Mouse (Mus musculus): Measurements from ENCODE around the gene Slc8a2.

Slc8a2 gene

GRCm38 (mm10) chr7:16129421-16129845 lies at the start of gene Slc8a2:
TSS of gene Slc8a2 (plus strand) at chr7:16129826.
- DNase-seq: peak; percentile 96

GRCm38 (mm10) chr7:16079947-16080346 lies 49.7 kb upstream of the Slc8a2 start:
- peak in 1 of 2 experiments; percentile 61 for DNase-seq

- peak; percentile 47 to 49 for DNase-seq
These were observed 49.0 kb upstream of the Slc8a2 start for GRCm38 (mm10) chr7:16080581-16080980.

GRCm38 (mm10) chr7:16083361-16083760 lies 46.3 kb upstream of the Slc8a2 start:
- DNase-seq: no peak

GRCm38 (mm10) chr7:16087587-16087986 lies 42.0 kb upstream of the Slc8a2 start:
- peak in 1 of 2 experiments; percentile 46 for DNase-seq

- no peak for DNase-seq
These were observed 35.0 kb upstream of the Slc8a2 start for GRCm38 (mm10) chr7:16094592-16094991.

- peak; percentile 98 to 99 for DNase-seq
These were observed 31.3 kb upstream of the Slc8a2 start, which contains the start of gene Napa for GRCm38 (mm10) chr7:16098021-16099017. TSS of gene Napa (plus strand) at chr7:16098458.

GRCm38 (mm10) chr7:16099901-16100300 lies 29.7 kb upstream of the Slc8a2 start:
- peak in 1 of 2 experiments; percentile 14 for DNase-seq

- peak in 1 of 2 experiments; percentile 18 for DNase-seq
These were observed 28.5 kb upstream of the Slc8a2 start for GRCm38 (mm10) chr7:16101081-16101480.

- peak in 1 of 2 experiments; percentile 24 for DNase-seq
These were observed 27.7 kb upstream of the Slc8a2 start for GRCm38 (mm10) chr7:16101726-16102475.

- DNase-seq: peak in 1 of 2 experiments; percentile 30
These were observed 26.9 kb upstream of the Slc8a2 start for GRCm38 (mm10) chr7:16102686-16103226.

GRCm38 (mm10) chr7:16103760-16104159 lies 25.9 kb upstream of the Slc8a2 start:
- peak; percentile 90 to 94 for DNase-seq

- DNase-seq: peak in 1 of 2 experiments; percentile 15
These were observed 24.8 kb upstream of the Slc8a2 start for GRCm38 (mm10) chr7:16104611-16105388.

- peak; percentile 53 to 64 for DNase-seq
These were observed 20.6 kb upstream of the Slc8a2 start for GRCm38 (mm10) chr7:16108886-16109542.

- peak; percentile 28 to 33 for DNase-seq
These were observed 19.5 kb upstream of the Slc8a2 start for GRCm38 (mm10) chr7:16110158-16110557.

- peak in 1 of 2 experiments; percentile 7 for DNase-seq
These were observed 18.1 kb upstream of the Slc8a2 start for GRCm38 (mm10) chr7:16111284-16112090.

- peak in 1 of 2 experiments; percentile 10 for DNase-seq
These were observed 13.2 kb upstream of the Slc8a2 start for GRCm38 (mm10) chr7:16116418-16116817.

- peak; percentile 67 to 83 for DNase-seq
These were observed 12.5 kb upstream of the Slc8a2 start for GRCm38 (mm10) chr7:16117100-16117499.

GRCm38 (mm10) chr7:16119569-16120261 lies 9.9 kb upstream of the Slc8a2 start, which contains the start of gene Kptn:
TSS of gene Kptn (plus strand) at chr7:16119895.
- DNase-seq: peak; percentile 97

- DNase-seq: no peak
These were observed 9.4 kb upstream of the Slc8a2 start for GRCm38 (mm10) chr7:16120262-16120600.
